Mouse (Mus musculus) stomach, postnatal 0 days (tissue): ENCODE results near the gene Gm17387.

Experiments
- CTCF ChIP-seq: IDR thresholded peaks from 2 replicates; pipeline ENCODE4 v1.5.1; 2016; ENCODE audit warnings: antibody characterized with exemption, low read depth, mild to moderate bottlenecking, moderate library complexity
- EP300 ChIP-seq: optimal IDR thresholded peaks from 2 replicates; pipeline ENCODE3; 2016; ENCODE audit warnings: antibody characterized with exemption

DNA sequence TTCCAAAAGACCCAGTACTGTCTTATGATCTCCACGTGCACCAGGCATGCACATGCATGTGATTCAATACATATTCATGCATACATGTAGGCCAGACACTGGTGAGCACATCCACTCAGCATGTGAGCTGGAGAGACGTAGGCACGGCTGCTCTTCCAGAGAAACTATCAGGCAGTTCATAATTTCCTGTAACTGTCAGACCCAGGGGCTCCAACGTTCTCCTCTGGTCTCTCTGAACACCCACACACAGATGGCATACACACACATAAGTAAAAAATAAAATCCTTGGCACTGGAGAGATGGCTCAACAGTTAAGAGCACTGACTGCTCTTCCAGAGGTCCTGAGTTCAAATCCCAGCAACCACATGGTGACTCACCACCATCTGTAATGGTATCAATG lies 44.9 kb downstream of the Gm17387 start:
- no peak for TF ChIP-seq EP300
- TF ChIP-seq CTCF, result no peak
